Mouse (Mus musculus): ENCODE data around the gene Metrn. TPM values are rescaled to one million over a fixed set of nuclear protein-coding genes. Genes with fewer than 3 reads are reported as not detected.
A peak's percentile ranks its signal among the peaks of the same experiment; 100 is the strongest.

Gene Metrn
- total and polyA plus RNA-seq, 2 experiments from 2014 or later, result 50.0 to 236 TPM

DNA sequence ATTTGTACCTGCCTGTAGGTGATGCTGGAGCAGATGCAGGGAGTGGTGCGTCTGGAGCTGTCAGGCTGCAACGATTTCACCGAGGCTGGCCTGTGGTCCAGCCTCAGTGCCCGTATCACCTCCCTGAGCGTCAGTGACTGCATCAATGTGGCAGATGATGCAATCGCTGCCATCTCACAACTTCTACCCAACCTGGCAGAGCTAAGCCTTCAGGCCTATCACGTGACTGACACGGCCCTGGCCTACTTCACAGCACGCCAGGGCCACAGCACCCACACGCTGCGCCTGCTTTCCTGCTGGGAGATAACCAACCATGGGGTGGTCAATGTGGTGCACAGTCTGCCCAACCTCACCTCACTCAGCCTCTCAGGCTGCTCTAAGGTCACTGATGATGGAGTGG, 20.7 kb upstream of the Metrn start:
- H3K27me3 ChIP-seq (ENCODE audit: insufficient read depth, low read length), result no peaks in the 10 kb centered on the region
- H3K9ac ChIP-seq (replicated peaks; ENCODE audit: low read length, poor library complexity, severe bottlenecking), result no peak overlapping the region
- ATAC-seq (ENCODE audit: low FRiP score) (no peak), DNase-seq (ENCODE audit: low spot score) (no peak)
- no peaks in the 10 kb centered on the region for H3K9me3 ChIP-seq (ENCODE audit: low read length)
- no peak overlapping the region for H3K4me2 ChIP-seq (ENCODE audit: low read depth, low read length, poor library complexity, severe bottlenecking)
- H3K4me1 ChIP-seq (ENCODE audit: insufficient read depth, low read length), result peaks cover 5% of the 10 kb centered on the region; the same call in 1 of the 2 replicates
- 85% methylated on average over 11 of the region's 11 CpGs for WGBS
- TF ChIP-seq CTCF (IDR thresholded peaks at IDR 0.05), result no peak
- H3K4me3 ChIP-seq (ENCODE audit: low read depth, low read length), result no peak overlapping the region
- H3K27ac ChIP-seq (ENCODE audit: low read depth, low read length), result no peak overlapping the region
- H3K36me3 ChIP-seq (ENCODE audit: insufficient read depth, low read length), result peaks cover 37% of the 10 kb centered on the region

DNA sequence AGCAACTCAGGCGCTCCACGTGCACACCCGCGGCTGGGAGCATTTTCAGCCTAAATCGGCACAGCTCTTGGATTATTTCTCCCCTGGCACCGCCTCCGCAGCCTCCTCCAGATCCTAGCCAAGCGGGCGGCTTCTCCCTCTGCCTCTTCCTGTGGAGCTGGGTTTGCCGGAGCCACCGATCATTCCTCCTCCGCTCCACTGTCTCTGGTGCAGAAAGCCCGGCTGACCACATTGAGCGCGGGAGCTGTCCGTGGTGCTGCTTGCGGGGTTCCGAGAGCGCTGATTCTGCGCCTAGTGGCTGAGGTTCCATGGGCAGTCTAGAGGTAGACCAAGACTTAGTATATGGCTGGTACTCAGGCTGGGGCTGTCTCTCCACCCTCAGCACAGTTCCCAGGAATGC, 16.5 kb upstream of the Metrn start:
- Histone ChIP-seq H3K9me3 (ENCODE audit: low read length) (no peaks in the 10 kb centered on the region), H3K36me3 (ENCODE audit: insufficient read depth, low read length) (peaks cover 26% of the 10 kb centered on the region), H3K27ac (ENCODE audit: low read depth, low read length) (no peak overlapping the region), H3K4me2 (ENCODE audit: low read depth, low read length, poor library complexity, severe bottlenecking) (peak overlapping the region; percentile 36), H3K9ac (replicated peaks; ENCODE audit: low read length, poor library complexity, severe bottlenecking) (peak overlapping the region; percentile 19; the same call in 1 of the 2 replicates), H3K27me3 (ENCODE audit: insufficient read depth, low read length) (no peaks in the 10 kb centered on the region), H3K4me1 (ENCODE audit: insufficient read depth, low read length) (peaks cover 18% of the 10 kb centered on the region), H3K4me3 (ENCODE audit: low read depth, low read length) (peak overlapping the region; percentile 18)
- TF ChIP-seq CTCF (IDR thresholded peaks at IDR 0.05), result peak; percentile 72
- ATAC-seq (ENCODE audit: low FRiP score) (no peak), DNase-seq (ENCODE audit: low spot score) (peak; percentile 79)
- 3% methylated on average over 20 of the region's 20 CpGs for WGBS

DNA sequence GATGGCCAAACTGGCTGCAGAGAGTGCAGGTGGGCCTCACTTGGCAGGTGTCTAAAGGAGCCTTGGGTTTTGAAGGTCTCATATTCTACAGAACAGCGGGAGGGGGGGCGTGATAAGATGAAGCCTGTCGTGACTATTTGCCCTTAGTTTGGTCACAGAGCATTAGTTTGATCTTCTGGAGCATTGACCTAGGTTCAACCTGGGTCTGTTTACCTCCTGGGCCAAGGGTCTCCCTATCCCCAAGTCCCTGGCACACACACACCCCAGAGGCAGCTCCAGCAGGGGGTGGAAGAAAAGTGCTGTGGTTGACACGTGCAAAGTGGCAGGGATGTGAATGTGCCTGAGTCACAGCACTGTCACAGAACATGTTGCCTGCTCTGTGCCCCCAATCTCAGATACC, 14.0 kb upstream of the Metrn start:
- WGBS, result 73% methylated on average over 4 of the region's 4 CpGs
- H3K9ac ChIP-seq (replicated peaks; ENCODE audit: low read length, poor library complexity, severe bottlenecking), result peak overlapping the region; percentile 36; the same call in 1 of the 2 replicates

DNA sequence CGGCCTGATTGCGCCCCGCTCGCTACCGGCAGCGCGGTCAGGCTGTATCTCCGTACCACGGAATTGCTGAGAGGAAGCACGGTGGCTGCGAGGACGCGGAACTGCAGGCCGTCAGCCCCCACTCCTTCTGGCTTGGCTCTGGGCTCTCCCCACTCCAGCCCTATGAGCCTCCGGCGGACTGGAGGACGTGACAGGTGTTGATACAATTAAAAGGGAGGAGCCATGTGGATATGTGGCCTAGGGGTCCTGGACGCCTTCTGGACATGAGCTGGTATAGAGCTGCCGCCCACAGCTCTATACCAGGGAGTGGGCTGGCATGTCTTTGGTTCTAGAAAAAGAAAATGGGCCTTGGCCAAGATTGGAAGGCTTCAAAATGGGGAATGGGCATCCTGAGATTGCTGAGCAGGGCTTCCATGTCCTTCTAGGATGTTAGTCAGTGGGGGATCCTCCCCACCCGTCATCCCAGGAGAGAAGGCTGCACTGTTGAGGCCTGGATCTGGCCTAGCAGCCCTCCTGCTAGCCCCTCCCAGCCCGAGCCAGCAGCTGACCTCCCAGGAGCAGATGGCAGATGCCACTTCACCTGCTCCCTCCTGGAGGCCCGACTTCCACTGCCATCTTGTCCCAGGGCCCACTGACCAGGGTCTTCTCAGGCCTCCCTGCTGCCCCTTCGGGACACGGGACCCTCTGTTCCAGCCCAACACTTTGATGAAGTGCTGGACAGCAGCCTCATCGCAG, 12.8 kb upstream of the Metrn start:
- H3K36me3 ChIP-seq (ENCODE audit: insufficient read depth, low read length), result no peaks in the 10 kb centered on the region
- H3K27me3 ChIP-seq (ENCODE audit: insufficient read depth, low read length), result no peaks in the 10 kb centered on the region
- peak overlapping the region; percentile 96 for H3K4me2 ChIP-seq (ENCODE audit: low read depth, low read length, poor library complexity, severe bottlenecking)
- H3K27ac ChIP-seq (ENCODE audit: low read depth, low read length), result peak overlapping the region; percentile 98
- WGBS, result 5% methylated on average over 24 of the region's 25 CpGs
- H3K9me3 ChIP-seq (ENCODE audit: low read length), result no peaks in the 10 kb centered on the region
- peak overlapping the region; percentile 97 for H3K9ac ChIP-seq (replicated peaks; ENCODE audit: low read length, poor library complexity, severe bottlenecking)
- peak overlapping the region; percentile 89 for H3K4me3 ChIP-seq (ENCODE audit: low read depth, low read length)
- H3K4me1 ChIP-seq (ENCODE audit: insufficient read depth, low read length), result peaks cover 18% of the 10 kb centered on the region
- TF ChIP-seq CTCF (IDR thresholded peaks at IDR 0.05), result 0 out of 2 replicates have a peak, but pooled peaks have one; percentile 17
- peak; percentile 38 for ATAC-seq (ENCODE audit: low FRiP score)
- peak; percentile 62 for DNase-seq (ENCODE audit: low spot score)

More for the DNA sequence above, 14.0 kb upstream of the Metrn start:
- no peak for ATAC-seq (ENCODE audit: low FRiP score)
- Histone ChIP-seq H3K36me3 (ENCODE audit: insufficient read depth, low read length) (0 out of 2 replicates have a peak, but pooled peaks cover 3% of the 10 kb centered on the region), H3K4me1 (ENCODE audit: insufficient read depth, low read length) (peaks cover 18% of the 10 kb centered on the region), H3K4me3 (ENCODE audit: low read depth, low read length) (no peak overlapping the region; the same call in 1 of the 2 replicates), H3K9me3 (ENCODE audit: low read length) (no peaks in the 10 kb centered on the region), H3K4me2 (ENCODE audit: low read depth, low read length, poor library complexity, severe bottlenecking) (peak overlapping the region; percentile 96), H3K27me3 (ENCODE audit: insufficient read depth, low read length) (no peaks in the 10 kb centered on the region), H3K27ac (ENCODE audit: low read depth, low read length) (no peak overlapping the region)
- TF ChIP-seq CTCF (IDR thresholded peaks at IDR 0.05), result no peak
- DNase-seq (ENCODE audit: low spot score), result no peak

DNA sequence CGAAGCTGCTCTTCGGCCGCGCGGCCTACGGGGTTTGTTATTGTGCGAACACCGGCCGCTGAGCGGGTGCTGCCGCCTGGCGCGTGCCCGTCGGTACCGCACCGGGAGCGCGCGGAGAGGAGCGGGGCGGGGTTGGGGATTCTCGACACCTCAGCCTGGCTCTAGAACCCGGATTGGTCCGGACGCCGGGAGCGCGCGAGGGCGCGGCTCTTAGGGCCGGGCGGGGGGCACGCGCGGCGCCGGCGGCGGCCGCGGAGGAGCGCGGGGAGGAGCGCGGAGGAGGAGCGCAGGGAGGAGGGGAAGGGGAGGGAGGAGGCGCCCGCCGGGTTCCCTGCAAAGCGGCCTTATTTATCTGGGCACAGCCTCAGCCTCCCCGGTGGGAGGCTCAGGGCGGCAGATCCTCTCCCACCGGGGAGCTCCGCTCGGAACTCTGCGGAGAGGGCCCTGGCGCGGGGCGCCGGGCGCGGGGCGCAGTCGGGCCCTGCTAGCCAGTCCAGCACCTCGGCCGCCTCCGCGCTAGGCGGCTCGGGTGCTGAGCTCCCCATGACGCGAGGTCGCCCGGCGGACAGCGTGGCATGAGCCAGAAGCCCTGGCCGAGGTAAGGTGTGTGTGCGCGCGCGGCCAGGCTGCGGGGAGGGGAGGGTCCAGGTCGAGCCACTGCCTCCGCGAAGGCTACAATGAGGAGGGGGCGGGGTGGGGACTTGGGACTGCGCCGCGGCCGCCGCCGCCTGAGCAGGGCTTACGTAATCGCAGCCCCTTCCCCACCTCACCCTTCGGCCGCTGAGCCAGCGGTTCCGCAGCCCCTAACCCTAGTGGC, 12.1 kb upstream of the Metrn start, which contains the start of gene Fbxl16:
Fbxl16 (plus strand) TSS at position 297 of the 817 bp plus-strand sequence.
- Histone ChIP-seq H3K4me1 (ENCODE audit: insufficient read depth, low read length) (peaks cover 18% of the 10 kb centered on the region), H3K9me3 (ENCODE audit: low read length) (no peaks in the 10 kb centered on the region), H3K4me2 (ENCODE audit: low read depth, low read length, poor library complexity, severe bottlenecking) (peak within 1 kb of the TSS; percentile 96), H3K27me3 (ENCODE audit: insufficient read depth, low read length) (no peaks in the 10 kb centered on the region), H3K27ac (ENCODE audit: low read depth, low read length) (peak within 1 kb of the TSS; percentile 98), H3K9ac (replicated peaks; ENCODE audit: low read length, poor library complexity, severe bottlenecking) (peak within 1 kb of the TSS; percentile 97), H3K4me3 (ENCODE audit: low read depth, low read length) (peak within 1 kb of the TSS; percentile 89), H3K36me3 (ENCODE audit: insufficient read depth, low read length) (no peaks in the 10 kb centered on the region)
- peak; percentile 61 for TF ChIP-seq CTCF (IDR thresholded peaks at IDR 0.05)
- DNase-seq (ENCODE audit: low spot score) (peak; percentile 97), ATAC-seq (ENCODE audit: low FRiP score) (peak; percentile 86)
- under 1% methylated on average over 82 of the region's 100 CpGs for WGBS

All from midbrain, postnatal 0 days (tissue).